Mouse (Mus musculus): ENCODE measurements around the gene Sertad4. TPM values are rescaled to one million over a fixed set of nuclear protein-coding genes. Genes with fewer than 3 reads are reported as not detected.

The Sertad4 gene
- polyA plus RNA-seq, 1 experiment, result 1.3 TPM

DNA sequence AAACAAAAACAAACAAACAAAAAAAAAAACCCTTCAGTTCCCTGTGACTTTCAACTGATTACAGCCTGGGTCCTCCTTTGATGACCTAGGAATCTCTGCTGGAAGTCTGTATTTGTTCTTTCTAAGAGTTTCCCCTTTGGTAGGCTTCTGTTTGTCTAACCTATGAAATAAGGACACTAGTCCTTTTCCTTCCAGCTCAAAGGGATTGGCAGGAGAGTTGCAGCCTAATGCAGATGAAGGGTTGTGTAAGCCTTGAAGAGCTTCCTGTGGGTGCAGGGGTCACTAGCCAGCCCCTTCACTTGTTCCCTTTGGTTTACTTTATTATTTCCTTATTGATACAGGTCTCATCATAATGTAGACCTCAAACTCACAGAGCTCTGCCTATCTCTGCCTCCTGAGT lies 27.6 kb downstream of the Sertad4 start:
- Histone ChIP-seq H3K4me1 (ENCODE audit: control insufficient read depth, insufficient read depth, low read length) (peaks cover 6% of the 10 kb centered on the region), H3K36me3 (ENCODE audit: control insufficient read depth, insufficient read depth, low read length) (no peaks in the 10 kb centered on the region), H3K4me3 (ENCODE audit: control insufficient read depth, low read depth, low read length) (no peak overlapping the region), H3K27me3 (ENCODE audit: control insufficient read depth, insufficient read depth, low read length) (no peaks in the 10 kb centered on the region), H3K27ac (ENCODE audit: control insufficient read depth, insufficient read depth, low read depth, low read length) (no peak overlapping the region)
- no peak for TF ChIP-seq POLR2A (IDR thresholded peaks at IDR 0.05; ENCODE audit: control insufficient read depth, low read depth, low read length)
- TF ChIP-seq CTCF (IDR thresholded peaks at IDR 0.05; ENCODE audit: control insufficient read depth, insufficient read depth, insufficient replicate concordance, low read depth, low read length), result no peak

DNA sequence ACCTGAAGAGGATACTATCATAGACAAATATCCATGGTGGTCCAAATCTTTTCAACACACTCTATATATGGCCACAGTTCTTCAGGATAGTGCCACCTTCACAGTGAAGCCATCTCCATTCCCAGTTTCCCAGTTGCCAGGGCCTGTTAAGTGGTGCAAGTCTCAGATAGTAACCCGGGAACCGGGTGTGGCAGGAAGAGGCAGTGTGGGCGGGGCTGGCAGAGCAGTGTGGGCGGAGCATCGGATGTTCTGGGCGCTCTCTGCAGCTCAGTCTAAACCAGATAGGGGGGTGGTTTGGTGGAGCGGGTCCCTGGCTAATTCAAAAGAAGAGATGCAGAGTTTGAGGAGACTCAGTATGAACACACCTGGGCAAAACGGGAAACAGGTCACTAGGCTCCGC lies 29.8 kb downstream of the Sertad4 start:
- TF ChIP-seq POLR2A (IDR thresholded peaks at IDR 0.05; ENCODE audit: control insufficient read depth, low read depth, low read length) (no peak), CTCF (IDR thresholded peaks at IDR 0.05; ENCODE audit: control insufficient read depth, insufficient read depth, insufficient replicate concordance, low read depth, low read length) (no peak)
- no peak overlapping the region for H3K4me3 ChIP-seq (ENCODE audit: control insufficient read depth, low read depth, low read length)
- no peaks in the 10 kb centered on the region for H3K36me3 ChIP-seq (ENCODE audit: control insufficient read depth, insufficient read depth, low read length)
- peaks cover 6% of the 10 kb centered on the region for H3K4me1 ChIP-seq (ENCODE audit: control insufficient read depth, insufficient read depth, low read length)
- no peaks in the 10 kb centered on the region for H3K27me3 ChIP-seq (ENCODE audit: control insufficient read depth, insufficient read depth, low read length)
- no peak overlapping the region for H3K27ac ChIP-seq (ENCODE audit: control insufficient read depth, insufficient read depth, low read depth, low read length)

DNA sequence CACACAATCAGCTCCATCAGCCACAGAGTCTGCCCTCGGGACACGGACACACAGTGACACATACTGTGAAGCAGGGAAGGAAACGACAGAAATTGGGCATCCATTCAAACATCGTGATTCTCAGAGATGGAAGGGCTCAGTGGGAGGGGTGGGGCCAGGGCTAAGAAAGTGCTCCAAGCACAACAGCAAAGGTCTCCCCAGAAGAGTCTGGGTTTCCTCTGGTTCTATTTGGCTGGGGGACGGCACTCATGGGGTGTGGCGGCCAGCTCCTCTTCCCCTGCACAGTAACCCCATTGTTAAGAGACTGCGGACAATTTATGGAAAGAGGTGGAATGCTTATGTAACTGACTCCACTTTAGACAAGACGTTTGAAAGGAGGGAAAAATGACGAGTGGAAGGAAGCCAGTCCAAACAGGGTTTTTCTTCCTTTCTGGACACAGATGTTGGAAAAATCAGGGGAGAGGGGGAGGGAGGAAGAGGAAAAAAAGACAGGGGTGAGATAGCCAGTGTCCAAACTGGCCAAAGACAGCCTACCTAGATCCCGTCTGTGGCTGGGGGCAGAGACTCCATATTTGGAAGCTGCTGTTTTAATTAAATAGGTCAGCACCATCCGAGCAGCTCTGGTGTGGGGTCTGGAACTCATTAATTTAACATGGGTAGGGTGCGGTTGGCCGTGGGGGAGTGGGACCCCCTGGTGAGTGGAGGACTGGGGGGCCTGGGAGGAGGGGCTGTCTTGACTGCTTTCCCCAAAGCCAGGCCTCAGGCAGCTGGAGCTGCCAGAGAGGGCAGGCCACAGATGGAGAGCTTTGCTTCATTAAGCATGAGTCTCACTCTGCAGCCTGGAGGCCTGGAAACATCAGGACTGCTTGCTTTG lies 32.7 kb downstream of the Sertad4 start:
- H3K27ac ChIP-seq (ENCODE audit: control insufficient read depth, insufficient read depth, low read depth, low read length), result no peak overlapping the region

DNA sequence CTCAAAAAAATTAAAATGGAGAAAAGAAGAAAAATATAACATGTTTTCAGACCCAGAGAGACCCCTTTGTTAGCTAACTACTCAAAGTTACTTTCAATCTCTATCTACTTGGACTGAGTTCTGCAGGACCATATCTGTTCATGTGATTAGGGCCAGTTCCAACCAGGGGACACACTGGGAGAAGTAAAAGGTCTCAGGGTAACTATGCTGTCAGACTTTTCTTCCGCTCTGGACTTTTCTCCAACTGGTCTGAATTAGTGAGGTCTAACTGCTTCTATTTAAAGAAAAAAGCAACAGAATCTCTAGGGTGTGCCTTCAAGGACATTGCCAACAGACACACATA lies 33.3 kb downstream of the Sertad4 start:
- H3K27me3 ChIP-seq (ENCODE audit: control insufficient read depth, insufficient read depth, low read length), result no peaks in the 10 kb centered on the region
- no peak overlapping the region for H3K4me3 ChIP-seq (ENCODE audit: control insufficient read depth, low read depth, low read length)
- H3K4me1 ChIP-seq (ENCODE audit: control insufficient read depth, insufficient read depth, low read length), result peaks cover 6% of the 10 kb centered on the region
- TF ChIP-seq POLR2A (IDR thresholded peaks at IDR 0.05; ENCODE audit: control insufficient read depth, low read depth, low read length) (no peak), CTCF (IDR thresholded peaks at IDR 0.05; ENCODE audit: control insufficient read depth, insufficient read depth, insufficient replicate concordance, low read depth, low read length) (no peak)
- H3K36me3 ChIP-seq (ENCODE audit: control insufficient read depth, insufficient read depth, low read length), result no peaks in the 10 kb centered on the region
- H3K27ac ChIP-seq (ENCODE audit: control insufficient read depth, insufficient read depth, low read depth, low read length), result no peak overlapping the region

More for the DNA sequence above, 32.7 kb downstream of the Sertad4 start:
- no peak for TF ChIP-seq POLR2A (IDR thresholded peaks at IDR 0.05; ENCODE audit: control insufficient read depth, low read depth, low read length)
- TF ChIP-seq CTCF (IDR thresholded peaks at IDR 0.05; ENCODE audit: control insufficient read depth, insufficient read depth, insufficient replicate concordance, low read depth, low read length), result no peak
- Histone ChIP-seq H3K27me3 (ENCODE audit: control insufficient read depth, insufficient read depth, low read length) (no peaks in the 10 kb centered on the region), H3K36me3 (ENCODE audit: control insufficient read depth, insufficient read depth, low read length) (no peaks in the 10 kb centered on the region), H3K4me1 (ENCODE audit: control insufficient read depth, insufficient read depth, low read length) (peaks cover 6% of the 10 kb centered on the region), H3K4me3 (ENCODE audit: control insufficient read depth, low read depth, low read length) (no peak overlapping the region)

DNA sequence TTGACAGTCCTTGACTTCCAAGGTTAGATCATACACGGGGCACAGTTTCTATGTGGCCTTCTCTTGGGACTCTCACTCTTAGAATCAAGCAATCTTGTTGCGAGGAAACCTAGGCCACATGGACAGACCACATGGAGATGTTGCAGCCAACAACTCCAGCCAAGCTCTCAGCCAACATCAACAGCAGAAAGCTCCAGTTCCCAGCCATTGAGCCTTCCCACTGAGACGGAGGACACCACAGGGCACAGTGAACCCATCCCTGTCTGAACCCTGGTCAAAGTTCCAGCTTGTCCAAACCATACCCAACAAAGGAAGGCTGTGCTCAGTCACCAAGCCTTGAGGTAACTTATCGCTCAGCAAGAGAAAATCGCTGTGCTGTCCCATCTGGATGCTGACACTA lies 37.2 kb downstream of the Sertad4 start:
- Histone ChIP-seq H3K27me3 (ENCODE audit: control insufficient read depth, insufficient read depth, low read length) (no peaks in the 10 kb centered on the region), H3K4me3 (ENCODE audit: control insufficient read depth, low read depth, low read length) (no peak overlapping the region), H3K27ac (ENCODE audit: control insufficient read depth, insufficient read depth, low read depth, low read length) (no peak overlapping the region), H3K4me1 (ENCODE audit: control insufficient read depth, insufficient read depth, low read length) (0 out of 2 replicates have a peak, but pooled peaks cover 2% of the 10 kb centered on the region), H3K36me3 (ENCODE audit: control insufficient read depth, insufficient read depth, low read length) (no peaks in the 10 kb centered on the region)
- TF ChIP-seq CTCF (IDR thresholded peaks at IDR 0.05; ENCODE audit: control insufficient read depth, insufficient read depth, insufficient replicate concordance, low read depth, low read length) (no peak), POLR2A (IDR thresholded peaks at IDR 0.05; ENCODE audit: control insufficient read depth, low read depth, low read length) (no peak)

DNA sequence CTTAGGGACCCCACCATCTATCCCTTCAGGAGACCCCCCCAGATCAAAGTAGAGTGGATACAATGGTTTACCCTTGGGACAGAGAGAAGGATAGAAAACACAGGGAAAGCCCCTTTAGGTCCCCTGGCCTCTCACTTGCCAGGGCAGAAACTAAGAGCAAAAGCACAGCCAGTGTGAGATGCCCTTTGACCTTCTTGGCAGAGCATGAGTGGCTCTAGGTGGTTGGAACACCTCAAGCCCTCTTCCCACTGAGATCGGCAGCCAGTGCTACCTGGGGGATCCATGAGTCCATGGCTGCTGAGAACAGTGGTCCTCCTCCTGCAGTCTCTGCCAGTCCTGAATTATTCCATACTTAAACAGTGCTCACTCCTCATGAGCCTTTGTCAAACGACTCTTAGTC lies 39.8 kb downstream of the Sertad4 start:
- H3K27me3 ChIP-seq (ENCODE audit: control insufficient read depth, insufficient read depth, low read length), result no peaks in the 10 kb centered on the region
- no peaks in the 10 kb centered on the region for H3K36me3 ChIP-seq (ENCODE audit: control insufficient read depth, insufficient read depth, low read length)
- no peaks in the 10 kb centered on the region for H3K4me1 ChIP-seq (ENCODE audit: control insufficient read depth, insufficient read depth, low read length)
- H3K4me3 ChIP-seq (ENCODE audit: control insufficient read depth, low read depth, low read length), result no peak overlapping the region
- TF ChIP-seq CTCF (IDR thresholded peaks at IDR 0.05; ENCODE audit: control insufficient read depth, insufficient read depth, insufficient replicate concordance, low read depth, low read length), result no peak
- no peak for TF ChIP-seq POLR2A (IDR thresholded peaks at IDR 0.05; ENCODE audit: control insufficient read depth, low read depth, low read length)
- no peak overlapping the region for H3K27ac ChIP-seq (ENCODE audit: control insufficient read depth, insufficient read depth, low read depth, low read length)

DNA sequence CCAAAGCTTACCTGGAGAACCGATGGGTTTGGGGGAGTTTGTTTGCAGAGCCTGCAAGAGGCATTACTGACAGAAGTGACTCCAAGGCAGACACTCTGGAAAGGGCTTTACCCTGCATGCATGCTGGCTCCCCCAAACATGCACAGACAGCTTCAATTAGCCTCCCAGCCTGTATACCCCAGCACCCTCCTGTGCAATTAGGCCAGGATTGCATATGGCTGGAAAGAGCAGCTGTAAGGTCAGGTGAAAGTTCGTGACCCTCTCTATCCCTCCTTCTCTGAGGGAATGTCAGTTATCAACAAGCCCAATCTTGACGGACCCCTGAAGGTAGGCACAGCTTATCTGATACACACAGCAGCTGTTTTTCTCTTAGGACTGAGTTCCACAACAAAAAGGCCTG lies 40.9 kb downstream of the Sertad4 start:
- H3K4me1 ChIP-seq (ENCODE audit: control insufficient read depth, insufficient read depth, low read length), result no peaks in the 10 kb centered on the region
- no peak overlapping the region for H3K27ac ChIP-seq (ENCODE audit: control insufficient read depth, insufficient read depth, low read depth, low read length)
- H3K27me3 ChIP-seq (ENCODE audit: control insufficient read depth, insufficient read depth, low read length), result no peaks in the 10 kb centered on the region
- TF ChIP-seq POLR2A (IDR thresholded peaks at IDR 0.05; ENCODE audit: control insufficient read depth, low read depth, low read length) (no peak), CTCF (IDR thresholded peaks at IDR 0.05; ENCODE audit: control insufficient read depth, insufficient read depth, insufficient replicate concordance, low read depth, low read length) (no peak)
- no peaks in the 10 kb centered on the region for H3K36me3 ChIP-seq (ENCODE audit: control insufficient read depth, insufficient read depth, low read length)
- no peak overlapping the region for H3K4me3 ChIP-seq (ENCODE audit: control insufficient read depth, low read depth, low read length)
